Mouse (Mus musculus): ENCODE data around the gene Nudt15. TPM values are rescaled to one million over a fixed set of nuclear protein-coding genes. Genes with fewer than 3 reads are reported as not detected.

Nudt15 gene
- polyA plus RNA-seq, 1 experiment, result 2.2 TPM

GRCm38 (mm10) chr14:73495753-73496152, 52.3 kb downstream of the Nudt15 start:
- Histone ChIP-seq H3K79me3 (ENCODE audit: low read depth) (no peaks in the 10 kb centered on the region), H3K4me3 (ENCODE audit: insufficient read depth, poor library complexity, severe bottlenecking) (no peak overlapping the region), H3K79me2 (ENCODE audit: control insufficient read depth, insufficient read depth) (no peaks in the 10 kb centered on the region), H3K27me3 (ENCODE audit: control insufficient read depth, insufficient read depth, insufficient read length) (no peaks in the 10 kb centered on the region), H3K36me3 (ENCODE audit: control insufficient read depth, insufficient read depth) (no peaks in the 10 kb centered on the region), H3ac (ENCODE audit: control insufficient read depth, insufficient read length, low read depth) (no peak overlapping the region)
- no peak for TF ChIP-seq CTCF (IDR thresholded peaks at IDR 0.05; ENCODE audit: control insufficient read depth, insufficient read depth, insufficient read length)
- TF ChIP-seq MAX (IDR thresholded peaks at IDR 0.05), result no peak
- TF ChIP-seq MYOG (IDR thresholded peaks at IDR 0.05; ENCODE audit: control insufficient read depth, extremely low read depth, insufficient read length), result no peak
- TF ChIP-seq CEBPB (IDR thresholded peaks at IDR 0.05; ENCODE audit: low read depth), result no peak
- no peak for TF ChIP-seq FOSL1 (IDR thresholded peaks at IDR 0.05; ENCODE audit: insufficient read depth, low read length, poor library complexity, severe bottlenecking)
- TF ChIP-seq USF1 (IDR thresholded peaks at IDR 0.05; ENCODE audit: low read depth), result no peak
- no peak for TF ChIP-seq MYOD1 (IDR thresholded peaks at IDR 0.05; ENCODE audit: control insufficient read depth, insufficient read length, low read depth)

- Histone ChIP-seq H3K4me3 (ENCODE audit: insufficient read depth, poor library complexity, severe bottlenecking) (no peak overlapping the region), H3ac (ENCODE audit: control insufficient read depth, insufficient read length, low read depth) (no peak overlapping the region), H3K79me3 (ENCODE audit: low read depth) (no peaks in the 10 kb centered on the region), H3K36me3 (ENCODE audit: control insufficient read depth, insufficient read depth) (no peaks in the 10 kb centered on the region), H3K79me2 (ENCODE audit: control insufficient read depth, insufficient read depth) (no peaks in the 10 kb centered on the region), H3K27me3 (ENCODE audit: control insufficient read depth, insufficient read depth, insufficient read length) (no peaks in the 10 kb centered on the region)
- TF ChIP-seq CTCF (IDR thresholded peaks at IDR 0.05; ENCODE audit: control insufficient read depth, insufficient read depth, insufficient read length), result no peak
- TF ChIP-seq MYOD1 (IDR thresholded peaks at IDR 0.05; ENCODE audit: control insufficient read depth, insufficient read length, low read depth), result no peak
- no peak for TF ChIP-seq MAX (IDR thresholded peaks at IDR 0.05)
- TF ChIP-seq MYOG (IDR thresholded peaks at IDR 0.05; ENCODE audit: control insufficient read depth, extremely low read depth, insufficient read length), result no peak
- TF ChIP-seq CEBPB (IDR thresholded peaks at IDR 0.05; ENCODE audit: low read depth), result no peak
- TF ChIP-seq FOSL1 (IDR thresholded peaks at IDR 0.05; ENCODE audit: insufficient read depth, low read length, poor library complexity, severe bottlenecking), result no peak
- no peak for TF ChIP-seq USF1 (IDR thresholded peaks at IDR 0.05; ENCODE audit: low read depth)
These were observed 53.9 kb downstream of the Nudt15 start for GRCm38 (mm10) chr14:73494122-73494521.

- H3K27me3 ChIP-seq (ENCODE audit: control insufficient read depth, insufficient read depth, insufficient read length), result no peaks in the 10 kb centered on the region
- H3ac ChIP-seq (ENCODE audit: control insufficient read depth, insufficient read length, low read depth), result no peak overlapping the region
- H3K79me3 ChIP-seq (ENCODE audit: low read depth), result no peaks in the 10 kb centered on the region
- H3K36me3 ChIP-seq (ENCODE audit: control insufficient read depth, insufficient read depth), result no peaks in the 10 kb centered on the region
- H3K79me2 ChIP-seq (ENCODE audit: control insufficient read depth, insufficient read depth), result no peaks in the 10 kb centered on the region
- no peak overlapping the region for H3K4me3 ChIP-seq (ENCODE audit: insufficient read depth, poor library complexity, severe bottlenecking)
- TF ChIP-seq CEBPB (IDR thresholded peaks at IDR 0.05; ENCODE audit: low read depth) (no peak), MYOD1 (IDR thresholded peaks at IDR 0.05; ENCODE audit: control insufficient read depth, insufficient read length, low read depth) (no peak), MYOG (IDR thresholded peaks at IDR 0.05; ENCODE audit: control insufficient read depth, extremely low read depth, insufficient read length) (no peak), MAX (IDR thresholded peaks at IDR 0.05) (no peak), FOSL1 (IDR thresholded peaks at IDR 0.05; ENCODE audit: insufficient read depth, low read length, poor library complexity, severe bottlenecking) (no peak), USF1 (IDR thresholded peaks at IDR 0.05; ENCODE audit: low read depth) (no peak), CTCF (IDR thresholded peaks at IDR 0.05; ENCODE audit: control insufficient read depth, insufficient read depth, insufficient read length) (no peak)
These were observed 54.7 kb downstream of the Nudt15 start for GRCm38 (mm10) chr14:73493356-73493755.

- Histone ChIP-seq H3K79me2 (ENCODE audit: control insufficient read depth, insufficient read depth) (no peaks in the 10 kb centered on the region), H3ac (ENCODE audit: control insufficient read depth, insufficient read length, low read depth) (no peak overlapping the region)
- TF ChIP-seq MYOG (IDR thresholded peaks at IDR 0.05; ENCODE audit: control insufficient read depth, extremely low read depth, insufficient read length) (no peak), USF1 (IDR thresholded peaks at IDR 0.05; ENCODE audit: low read depth) (no peak), FOSL1 (IDR thresholded peaks at IDR 0.05; ENCODE audit: insufficient read depth, low read length, poor library complexity, severe bottlenecking) (no peak), MAX (IDR thresholded peaks at IDR 0.05) (no peak), CTCF (IDR thresholded peaks at IDR 0.05; ENCODE audit: control insufficient read depth, insufficient read depth, insufficient read length) (no peak), MYOD1 (IDR thresholded peaks at IDR 0.05; ENCODE audit: control insufficient read depth, insufficient read length, low read depth) (no peak), CEBPB (IDR thresholded peaks at IDR 0.05; ENCODE audit: low read depth) (no peak)
These were observed 61.4 kb downstream of the Nudt15 start for GRCm38 (mm10) chr14:73486641-73487040.

GRCm38 (mm10) chr14:73484366-73485110, 63.5 kb downstream of the Nudt15 start:
- H3K27me3 ChIP-seq (ENCODE audit: control insufficient read depth, insufficient read depth, insufficient read length), result no peaks in the 10 kb centered on the region
- no peak overlapping the region for H3K4me3 ChIP-seq (ENCODE audit: insufficient read depth, poor library complexity, severe bottlenecking)
- no peak overlapping the region for H3ac ChIP-seq (ENCODE audit: control insufficient read depth, insufficient read length, low read depth)
- H3K79me2 ChIP-seq (ENCODE audit: control insufficient read depth, insufficient read depth), result no peaks in the 10 kb centered on the region
- no peaks in the 10 kb centered on the region for H3K79me3 ChIP-seq (ENCODE audit: low read depth)
- H3K36me3 ChIP-seq (ENCODE audit: control insufficient read depth, insufficient read depth), result no peaks in the 10 kb centered on the region
- TF ChIP-seq USF1 (IDR thresholded peaks at IDR 0.05; ENCODE audit: low read depth) (no peak), MYOD1 (IDR thresholded peaks at IDR 0.05; ENCODE audit: control insufficient read depth, insufficient read length, low read depth) (no peak), CTCF (IDR thresholded peaks at IDR 0.05; ENCODE audit: control insufficient read depth, insufficient read depth, insufficient read length) (no peak), MAX (IDR thresholded peaks at IDR 0.05) (no peak), FOSL1 (IDR thresholded peaks at IDR 0.05; ENCODE audit: insufficient read depth, low read length, poor library complexity, severe bottlenecking) (no peak), MYOG (IDR thresholded peaks at IDR 0.05; ENCODE audit: control insufficient read depth, extremely low read depth, insufficient read length) (no peak), CEBPB (IDR thresholded peaks at IDR 0.05; ENCODE audit: low read depth) (no peak)

More at GRCm38 (mm10) chr14:73486641-73487040, 61.4 kb downstream of the Nudt15 start:
- H3K27me3 ChIP-seq (ENCODE audit: control insufficient read depth, insufficient read depth, insufficient read length), result no peaks in the 10 kb centered on the region
- no peaks in the 10 kb centered on the region for H3K36me3 ChIP-seq (ENCODE audit: control insufficient read depth, insufficient read depth)
- H3K4me3 ChIP-seq (ENCODE audit: insufficient read depth, poor library complexity, severe bottlenecking), result no peak overlapping the region
- H3K79me3 ChIP-seq (ENCODE audit: low read depth), result no peaks in the 10 kb centered on the region
